Mouse (Mus musculus) forebrain, embryonic 13.5 days (tissue): ENCODE measurements around the gene Zmpste24. TPM values are rescaled to one million over a fixed set of nuclear protein-coding genes. Genes with fewer than 3 reads are reported as not detected.
"Not testable (repeated sequence)": the region's sequence is repeated elsewhere in the genome, so short reads cannot be mapped to it uniquely, and the experiment has no call there.

Experiments
- ATAC-seq: fragments of 200-750 bp; cut with Nextera tagmentation; 2 replicates; pipeline ENCODE4 v1.8.0; 2017
- H3K27ac ChIP-seq: fragments of 300-500 bp; sonication (generic); 2 replicates; pipeline ENCODE4 v1.5.1; 2015; ENCODE audit warnings: inconsistent platforms, mild to moderate bottlenecking, moderate library complexity
- H3K27me3 ChIP-seq: fragments of 300-500 bp; sonication (generic); 2 replicates; pipeline ENCODE4 v1.6.1; 2015; ENCODE audit warnings: mild to moderate bottlenecking, inconsistent platforms
- H3K36me3 ChIP-seq: fragments of 300-500 bp; sonication (generic); 2 replicates; pipeline ENCODE4 v1.6.1; 2015; ENCODE audit warnings: mild to moderate bottlenecking, inconsistent platforms; ENCODE audit not compliant: poor library complexity, severe bottlenecking
- H3K4me1 ChIP-seq: fragments of 300-500 bp; sonication (generic); 2 replicates; pipeline ENCODE4 v1.6.1; 2015; ENCODE audit warnings: inconsistent platforms
- H3K4me2 ChIP-seq: fragments of 300-500 bp; sonication (generic); 2 replicates; pipeline ENCODE4 v1.6.1; 2015; ENCODE audit warnings: inconsistent platforms, mild to moderate bottlenecking, moderate library complexity
- H3K4me3 ChIP-seq: fragments of 300-500 bp; sonication (generic); 2 replicates; pipeline ENCODE4 v1.5.1; 2015; ENCODE audit warnings: mild to moderate bottlenecking, inconsistent platforms
- H3K9ac ChIP-seq: fragments of 300-500 bp; sonication (generic); 2 replicates; pipeline ENCODE4 v1.6.1; 2015; ENCODE audit warnings: mild to moderate bottlenecking, inconsistent platforms
- H3K9me3 ChIP-seq: fragments of 300-500 bp; sonication (generic); replicated peaks from 2 replicates; pipeline ENCODE4 v1.6.1; 2016; ENCODE audit warnings: inconsistent platforms
- WGBS: fragments of 180-500 bp; shearing (Covaris S2); methylation state at CpG from one replicate; pipeline ENCODE4 v1.1.7; 2015; 5-methylcytosine and 5-hydroxymethylcytosine counted together
- polyA plus RNA-seq: library from polyadenylated mRNA; unstranded; fragments of >200 nt; fragmentation: Nextera tagmentation; extraction: Ambion mirVana; gene quantifications from 2 replicates; pipeline ENCODE4 v1.2.1, GENCODE M21; 2015

Gene Zmpste24
- 28.1 and 30.5 TPM in 2 replicates for polyA plus RNA-seq

- Histone ChIP-seq H3K9me3 (no peaks in the 10 kb centered on the region), H3K27me3 (peaks cover 3% of the 10 kb centered on the region; the same call in 1 of the 2 replicates), H3K9ac (peak within 1 kb of the TSS; percentile 79), H3K4me2 (peak within 1 kb of the TSS; percentile 84), H3K4me1 (peaks cover 13% of the 10 kb centered on the region), H3K36me3 (peaks cover 27% of the 10 kb centered on the region), H3K4me3 (peak within 1 kb of the TSS; percentile 91), H3K27ac (peak within 1 kb of the TSS; percentile 12; the same call in 1 of the 2 replicates)
- peak; percentile 93 for ATAC-seq
- under 1% methylated on average over 39 of the region's 39 CpGs for WGBS
These were observed at the start of gene Zmpste24 for GRCm38 (mm10) chr4:121097650-121098378. Zmpste24 (minus strand) TSS chr4:121098241.

GRCm38 (mm10) chr4:121109126-121109525, 11.1 kb upstream of the Zmpste24 start, which contains the start of gene Tmco2:
Tmco2 (minus strand) TSS chr4:121109226.
- no peaks in the 10 kb centered on the region for H3K36me3 ChIP-seq
- H3K9ac ChIP-seq = no peak within 1 kb of the TSS
- H3K4me3 ChIP-seq = no peak within 1 kb of the TSS
- 87% methylated on average over 2 of the region's 2 CpGs for WGBS
- no peaks in the 10 kb centered on the region for H3K27me3 ChIP-seq
- no peak within 1 kb of the TSS for H3K27ac ChIP-seq
- no peak for ATAC-seq
- H3K4me2 ChIP-seq = no peak within 1 kb of the TSS
- no peaks in the 10 kb centered on the region for H3K9me3 ChIP-seq
- no peaks in the 10 kb centered on the region for H3K4me1 ChIP-seq

GRCm38 (mm10) chr4:121103304-121103703, 5.3 kb upstream of the Zmpste24 start:
- WGBS = 88% methylated on average over 4 of the region's 4 CpGs
- peaks cover 3% of the 10 kb centered on the region; the same call in 1 of the 2 replicates for H3K27me3 ChIP-seq
- no peak overlapping the region for H3K27ac ChIP-seq
- H3K9ac ChIP-seq = no peak overlapping the region
- no peak for ATAC-seq
- no peak overlapping the region for H3K4me2 ChIP-seq
- no peak overlapping the region for H3K4me3 ChIP-seq
- H3K9me3 ChIP-seq = no peaks in the 10 kb centered on the region
- H3K4me1 ChIP-seq = no peaks in the 10 kb centered on the region; the same call in 1 of the 2 replicates
- H3K36me3 ChIP-seq = no peaks in the 10 kb centered on the region

GRCm38 (mm10) chr4:121090211-121090610, 7.8 kb downstream of the Zmpste24 start:
- H3K27me3 ChIP-seq = no peaks in the 10 kb centered on the region
- peaks cover 81% of the 10 kb centered on the region for H3K36me3 ChIP-seq
- no peak overlapping the region for H3K27ac ChIP-seq
- no peaks in the 10 kb centered on the region for H3K4me1 ChIP-seq
- H3K4me3 ChIP-seq = no peak overlapping the region
- no peak overlapping the region for H3K4me2 ChIP-seq
- no peak overlapping the region for H3K9ac ChIP-seq
- H3K9me3 ChIP-seq = no peaks in the 10 kb centered on the region
- WGBS = 96% methylated on average over 4 of the region's 4 CpGs
- no peak for ATAC-seq

GRCm38 (mm10) chr4:121088696-121089095, 9.3 kb downstream of the Zmpste24 start:
- Histone ChIP-seq H3K9ac (no peak overlapping the region), H3K4me2 (no peak overlapping the region), H3K36me3 (peaks cover 77% of the 10 kb centered on the region), H3K9me3 (no peaks in the 10 kb centered on the region), H3K4me3 (no peak overlapping the region), H3K27ac (no peak overlapping the region), H3K27me3 (no peaks in the 10 kb centered on the region), H3K4me1 (no peaks in the 10 kb centered on the region)
- WGBS = 97% methylated on average over 2 of the region's 2 CpGs
- no peak for ATAC-seq

- H3K4me2 ChIP-seq = no peak overlapping the region
- H3K9me3 ChIP-seq = no peaks in the 10 kb centered on the region
- no peak overlapping the region for H3K9ac ChIP-seq
- no peak overlapping the region for H3K4me3 ChIP-seq
- no peak overlapping the region for H3K27ac ChIP-seq
- no peak for ATAC-seq
- H3K27me3 ChIP-seq = no peaks in the 10 kb centered on the region
- H3K4me1 ChIP-seq = no peaks in the 10 kb centered on the region
- H3K36me3 ChIP-seq = peaks cover 79% of the 10 kb centered on the region
These were observed 13.5 kb downstream of the Zmpste24 start for GRCm38 (mm10) chr4:121084506-121084905.

GRCm38 (mm10) chr4:121080395-121080794, 17.6 kb downstream of the Zmpste24 start:
- H3K4me3 ChIP-seq = no peak overlapping the region
- no peaks in the 10 kb centered on the region for H3K9me3 ChIP-seq
- H3K27me3 ChIP-seq = no peaks in the 10 kb centered on the region
- WGBS = 93% methylated on average over 1 of the region's 1 CpGs
- ATAC-seq = no peak
- H3K36me3 ChIP-seq = peaks cover 82% of the 10 kb centered on the region
- no peak overlapping the region for H3K4me2 ChIP-seq
- H3K9ac ChIP-seq = no peak overlapping the region
- no peaks in the 10 kb centered on the region for H3K4me1 ChIP-seq
- H3K27ac ChIP-seq = no peak overlapping the region

- H3K9ac ChIP-seq = no peak overlapping the region
- no peak overlapping the region for H3K27ac ChIP-seq
- no peaks in the 10 kb centered on the region for H3K4me1 ChIP-seq
- 89% methylated on average over 3 of the region's 3 CpGs for WGBS
- H3K36me3 ChIP-seq = peaks cover 79% of the 10 kb centered on the region
- no peaks in the 10 kb centered on the region for H3K9me3 ChIP-seq
- H3K4me2 ChIP-seq = no peak overlapping the region
- no peak for ATAC-seq
- no peak overlapping the region for H3K4me3 ChIP-seq
- H3K27me3 ChIP-seq = no peaks in the 10 kb centered on the region
These were observed 20.0 kb downstream of the Zmpste24 start for GRCm38 (mm10) chr4:121077915-121078646.

GRCm38 (mm10) chr4:121074250-121074649, 23.8 kb downstream of the Zmpste24 start:
- Histone ChIP-seq H3K27ac (no peak overlapping the region), H3K36me3 (peaks cover 65% of the 10 kb centered on the region), H3K9me3 (no peaks in the 10 kb centered on the region), H3K4me2 (no peak overlapping the region), H3K27me3 (no peaks in the 10 kb centered on the region), H3K4me3 (no peak overlapping the region), H3K9ac (no peak overlapping the region), H3K4me1 (no peaks in the 10 kb centered on the region)
- no peak for ATAC-seq
- 86% methylated on average over 4 of the region's 4 CpGs for WGBS

- Histone ChIP-seq H3K4me2 (no peak overlapping the region), H3K4me1 (no peaks in the 10 kb centered on the region), H3K27ac (no peak overlapping the region), H3K9ac (no peak overlapping the region), H3K27me3 (no peaks in the 10 kb centered on the region), H3K4me3 (no peak overlapping the region), H3K9me3 (no peaks in the 10 kb centered on the region), H3K36me3 (peaks cover 67% of the 10 kb centered on the region)
- no peak for ATAC-seq
- WGBS = 92% methylated on average over 2 of the region's 2 CpGs
These were observed 32.7 kb downstream of the Zmpste24 start for GRCm38 (mm10) chr4:121065336-121065735.

GRCm38 (mm10) chr4:121059218-121059617, 38.8 kb downstream of the Zmpste24 start:
- 91% methylated on average over 10 of the region's 10 CpGs for WGBS

GRCm38 (mm10) chr4:121057032-121057431, 41.0 kb downstream of the Zmpste24 start:
- Histone ChIP-seq H3K4me2 (no peak overlapping the region), H3K27me3 (peaks cover 10% of the 10 kb centered on the region; the same call in 1 of the 2 replicates), H3K36me3 (peaks cover 25% of the 10 kb centered on the region), H3K9ac (no peak overlapping the region), H3K27ac (no peak overlapping the region), H3K9me3 (no peaks in the 10 kb centered on the region), H3K4me3 (no peak overlapping the region), H3K4me1 (peaks cover 6% of the 10 kb centered on the region; the same call in 1 of the 2 replicates)
- 69% methylated on average over 2 of the region's 2 CpGs for WGBS
- peak; percentile 60; the same call in 1 of the 2 replicates for ATAC-seq

More at GRCm38 (mm10) chr4:121059218-121059617, 38.8 kb downstream of the Zmpste24 start:
- not testable (repeated sequence) for H3K4me2 ChIP-seq, H3K9ac ChIP-seq, H3K9me3 ChIP-seq, H3K27me3 ChIP-seq, H3K4me1 ChIP-seq, ATAC-seq, H3K4me3 ChIP-seq, H3K27ac ChIP-seq
- H3K36me3 ChIP-seq = peaks cover 38% of the 10 kb centered on the region
